Mouse (Mus musculus) CH12.LX (cell line): ENCODE measurements around the gene Creb3l2. TPM values are rescaled to one million over a fixed set of nuclear protein-coding genes. Genes with fewer than 3 reads are reported as not detected.

ENCODE experiments used
- DNase-seq: peaks from one replicate; pipeline ENCODE4 v3.0.0-alpha.2; 2013; ENCODE audit errors: extremely low read depth
- H3K27ac ChIP-seq: 2 replicates; pipeline ENCODE4 v1.5.1; 2012; ENCODE audit warnings: low read depth, mild to moderate bottlenecking, control low read depth, moderate library complexity; ENCODE audit not compliant: insufficient read depth
- H3K27me3 ChIP-seq: replicated peaks from 2 replicates; pipeline ENCODE3; 2012; ENCODE audit warnings: inconsistent platforms
- H3K36me3 ChIP-seq, 2 experiments: replicated peaks in 1 of 2; 2 replicates each; pipeline versions ENCODE3 to v1.6.1; 2012; ENCODE audit warnings: inconsistent platforms in 1 of 2, low read length in 1 of 2, mild to moderate bottlenecking in 1 of 2, mixed read lengths in 1 of 2, moderate library complexity in 1 of 2; ENCODE audit not compliant: control insufficient read depth in 1 of 2, insufficient read depth in 1 of 2
- H3K4me1 ChIP-seq, 2 experiments: 2 replicates each; pipeline ENCODE4 v1.6.1; 2012; ENCODE audit warnings: inconsistent platforms in 1 of 2, moderate library complexity in 1 of 2; ENCODE audit not compliant: insufficient read depth in 2 of 2, control insufficient read depth in 1 of 2
- H3K4me2 ChIP-seq: 2 replicates; pipeline ENCODE4 v1.6.1; 2012; ENCODE audit warnings: low read depth, mild to moderate bottlenecking, control low read depth; ENCODE audit not compliant: poor library complexity, insufficient read depth, severe bottlenecking
- H3K4me3 ChIP-seq, 3 experiments: fragments of 150-350 bp in 1 of 3; sonication (generic) in 1 of 3; replicated peaks in 1 of 3; 2 replicates each; pipeline versions ENCODE3 to v1.5.1; 2011 to 2012; ENCODE audit warnings: low read depth in 2 of 3, low read length in 2 of 3, mild to moderate bottlenecking in 2 of 3, moderate library complexity in 2 of 3, control low read depth in 1 of 3, improper control_type of control experiment in 1 of 3, inconsistent platforms in 1 of 3, mixed read lengths in 1 of 3; ENCODE audit not compliant: poor library complexity in 1 of 3
- H3K79me2 ChIP-seq: replicated peaks from 2 replicates; pipeline ENCODE4 v1.6.1; 2012; ENCODE audit warnings: mild to moderate bottlenecking, moderate library complexity; ENCODE audit not compliant: control insufficient read depth, poor library complexity, insufficient read depth, severe bottlenecking; ENCODE audit errors: extremely low read depth
- H3K9ac ChIP-seq: 2 replicates; pipeline ENCODE4 v1.6.1; 2012; ENCODE audit warnings: low read depth, mild to moderate bottlenecking, control low read depth, moderate library complexity; ENCODE audit not compliant: insufficient read depth
- H3K9me3 ChIP-seq: replicated peaks from 2 replicates; pipeline ENCODE3; 2012; ENCODE audit warnings: low read length, inconsistent platforms, mixed read lengths
- CHD1 ChIP-seq: IDR thresholded peaks from 2 replicates; pipeline ENCODE4 v1.6.1; 2012; ENCODE audit warnings: low read depth, low read length, improper control_type of control experiment, inconsistent platforms
- ELF1 ChIP-seq: IDR thresholded peaks from 2 replicates; pipeline ENCODE4 v1.6.1; 2014; ENCODE audit warnings: low read depth, mild to moderate bottlenecking, inconsistent platforms, low read length, improper control_type of control experiment
- ETS1 ChIP-seq: conservative IDR thresholded peaks from 2 replicates; pipeline ENCODE4 v1.6.1; 2012; ENCODE audit warnings: low read depth, mild to moderate bottlenecking, inconsistent platforms, low read length, improper control_type of control experiment, moderate library complexity
- GABPA ChIP-seq: IDR thresholded peaks from 2 replicates; pipeline ENCODE4 v1.6.1; 2012; ENCODE audit warnings: low read depth, low read length, improper control_type of control experiment, inconsistent platforms; ENCODE audit not compliant: insufficient replicate concordance
- JUN ChIP-seq: IDR thresholded peaks from 2 replicates; pipeline ENCODE4 v1.6.1; 2011; ENCODE audit warnings: low read depth, mild to moderate bottlenecking, low read length, improper control_type of control experiment, moderate library complexity; ENCODE audit not compliant: insufficient read depth
- JUND ChIP-seq: conservative IDR thresholded peaks from 2 replicates; pipeline ENCODE4 v1.6.1; 2011; ENCODE audit warnings: low read depth, low read length, improper control_type of control experiment
- KAT2A ChIP-seq: IDR thresholded peaks from 2 replicates; pipeline ENCODE4 v1.6.1; 2012; ENCODE audit warnings: low read length, improper control_type of control experiment, inconsistent platforms; ENCODE audit not compliant: insufficient replicate concordance
- MAFK ChIP-seq: IDR thresholded peaks from 2 replicates; pipeline ENCODE4 v1.6.1; 2011; ENCODE audit warnings: low read length, improper control_type of control experiment; ENCODE audit not compliant: insufficient replicate concordance
- MAX ChIP-seq: IDR thresholded peaks from 2 replicates; pipeline ENCODE4 v1.6.1; 2011; ENCODE audit warnings: low read length, improper control_type of control experiment
- MAZ ChIP-seq: IDR thresholded peaks from 2 replicates; pipeline ENCODE4 v1.6.1; 2012; ENCODE audit warnings: low read depth, mild to moderate bottlenecking, inconsistent platforms, low read length, improper control_type of control experiment, moderate library complexity
- MXI1 ChIP-seq: IDR thresholded peaks from 2 replicates; pipeline ENCODE4 v1.6.1; 2011; ENCODE audit warnings: mild to moderate bottlenecking, low read depth, low read length, improper control_type of control experiment
- NELFE ChIP-seq: IDR thresholded peaks from 2 replicates; pipeline ENCODE4 v1.6.1; 2011; ENCODE audit warnings: low read depth, low read length, improper control_type of control experiment
- PAX5 ChIP-seq: IDR thresholded peaks from 2 replicates; pipeline ENCODE4 v1.6.1; 2012; ENCODE audit warnings: low read length, inconsistent platforms, mixed read lengths
- POLR2A ChIP-seq: IDR thresholded peaks from 2 replicates; pipeline ENCODE4 v1.6.1; 2011; ENCODE audit warnings: low read depth, mild to moderate bottlenecking, improper control_type of control experiment, low read length
- POLR2AphosphoS2 ChIP-seq: IDR thresholded peaks from 2 replicates; pipeline ENCODE4 v1.6.1; 2011; ENCODE audit warnings: low read depth, low read length, improper control_type of control experiment
- RAD21 ChIP-seq: IDR thresholded peaks from 2 replicates; pipeline ENCODE4 v1.6.1; 2011; ENCODE audit warnings: low read depth, mild to moderate bottlenecking, low read length, improper control_type of control experiment, moderate library complexity
- RCOR1 ChIP-seq: conservative IDR thresholded peaks from 2 replicates; pipeline ENCODE4 v1.6.1; 2012; ENCODE audit warnings: low read depth, mild to moderate bottlenecking, inconsistent platforms, low read length, improper control_type of control experiment
- SIN3A ChIP-seq: IDR thresholded peaks from 2 replicates; pipeline ENCODE4 v1.6.1; 2012; ENCODE audit warnings: low read length, improper control_type of control experiment, inconsistent platforms
- SMC3 ChIP-seq: IDR thresholded peaks from 2 replicates; pipeline ENCODE4 v1.6.1; 2011; ENCODE audit warnings: low read depth, low read length, improper control_type of control experiment
- TBP ChIP-seq: conservative IDR thresholded peaks from 2 replicates; pipeline ENCODE4 v1.6.1; 2011; ENCODE audit warnings: low read depth, low read length, improper control_type of control experiment
- TCF12 ChIP-seq: IDR thresholded peaks from 2 replicates; pipeline ENCODE4 v1.6.1; 2014; ENCODE audit warnings: low read depth, mild to moderate bottlenecking, inconsistent platforms, low read length, improper control_type of control experiment
- UBTF ChIP-seq: IDR thresholded peaks from 2 replicates; pipeline ENCODE4 v1.6.1; 2012; ENCODE audit warnings: low read depth, mild to moderate bottlenecking, inconsistent platforms, low read length, improper control_type of control experiment, moderate library complexity
- USF2 ChIP-seq: conservative IDR thresholded peaks from 2 replicates; pipeline ENCODE4 v1.6.1; 2011; ENCODE audit warnings: low read depth, low read length, improper control_type of control experiment
- ZC3H11A ChIP-seq: IDR thresholded peaks from 2 replicates; pipeline ENCODE4 v1.6.1; 2012; ENCODE audit warnings: low read depth, mild to moderate bottlenecking, inconsistent platforms, low read length, improper control_type of control experiment
- ZMIZ1 ChIP-seq: IDR thresholded peaks from 2 replicates; pipeline ENCODE4 v1.6.1; 2012; ENCODE audit warnings: low read depth, mild to moderate bottlenecking, inconsistent platforms, low read length, improper control_type of control experiment
- dilution Hi-C: fragments of 300-500 bp; cut with MboI; formaldehyde crosslinking; loops from 2 replicates; pipeline ENCODE4 v1.14.3; 2020; ENCODE audit warnings: low sequenced_read_pairs; ENCODE audit not compliant: extremely low pct_unique_long_range_greater_than_20kb, extremely low pct_ligation_motif_present
- in situ Hi-C: fragments of 300-500 bp; cut with MboI; formaldehyde crosslinking; loops from 3 replicates; pipeline ENCODE4 v1.14.3; 2019; ENCODE audit warnings: low sequenced_read_pairs, low pct_ligation_motif_present, low pct_unique_long_range_greater_than_20kb, mixed read lengths
- polyA plus RNA-seq: library from polyadenylated mRNA; unstranded; fragments of >175 nt; gene quantifications from 2 replicates; pipeline ENCODE4 v1.2.1, GENCODE M21; 2012; ENCODE audit warnings: low read depth; ENCODE audit not compliant: insufficient read length
- total RNA-seq, 2 experiments: library from RNA; depleted of rRNA; stranded (reverse); fragments of 300-350 nt in 1 of 2; fragments of >200 nt in 1 of 2; gene quantifications; 2 replicates each; pipeline ENCODE4 v1.2.3; 2012 to 2014

The Creb3l2 gene
- total and polyA plus RNA-seq, 3 experiments, result 1.5 to 8.5 (median 7.0) TPM

- peaks cover 0 to 14% of the 10 kb centered on the region in 2 experiments for H3K36me3 ChIP-seq
- dilution Hi-C loops, result no loop called here
- no peak overlapping the region for H3K4me3 ChIP-seq
- no peak overlapping the region for H3K9ac ChIP-seq
- in situ Hi-C loops, result no loop called here
- DNase-seq, result no peak
- H3K9me3 ChIP-seq, result no peaks in the 10 kb centered on the region
- H3K4me2 ChIP-seq, result no peak overlapping the region
- TF ChIP-seq UBTF, result no peak
- no peak for TF ChIP-seq USF2
- TF ChIP-seq POLR2A, result no peak
- no peak for TF ChIP-seq MAZ
- TF ChIP-seq ZMIZ1, result no peak
- TF ChIP-seq MAX, result no peak
- TF ChIP-seq PAX5, result no peak
- TF ChIP-seq RAD21, result no peak
- TF ChIP-seq MXI1, result no peak
- TF ChIP-seq ETS1, result no peak
- no peak for TF ChIP-seq MAFK
- no peak for TF ChIP-seq POLR2AphosphoS2
- no peak for TF ChIP-seq JUN
- no peak for TF ChIP-seq NELFE
- TF ChIP-seq RCOR1, result no peak
- TF ChIP-seq CHD1, result no peak
- peaks cover 0 to 28% of the 10 kb centered on the region in 2 experiments; a peak in 2 of 4 replicates for H3K4me1 ChIP-seq
- H3K27ac ChIP-seq, result no peak overlapping the region
- no peaks in the 10 kb centered on the region for H3K27me3 ChIP-seq
- H3K79me2 ChIP-seq, result no peaks in the 10 kb centered on the region
Measured at GRCm38 (mm10) chr6:37283336-37283735, 158.6 kb downstream of the Creb3l2 start.

DNA sequence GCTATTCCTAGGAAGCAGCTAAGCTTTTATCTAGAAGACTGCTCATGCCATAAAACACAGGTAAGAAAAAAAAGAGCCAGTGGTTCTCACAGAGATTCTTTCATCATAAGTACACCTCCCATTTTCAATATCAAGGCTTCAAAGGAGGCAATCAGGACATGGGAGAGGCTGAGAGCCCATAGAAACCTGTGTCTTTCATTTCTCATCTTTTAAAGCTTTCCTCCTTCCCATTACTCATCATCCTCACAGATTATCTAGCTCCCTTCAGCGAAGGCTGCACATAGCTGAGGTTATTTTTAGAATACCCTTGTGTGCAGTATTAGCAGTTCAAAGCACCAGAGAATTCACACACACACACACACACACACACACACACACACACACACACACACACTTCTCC is 159.3 kb downstream of the Creb3l2 start:
- no peaks in the 10 kb centered on the region for H3K79me2 ChIP-seq
- dilution Hi-C loops (no loop called here), in situ Hi-C loops (no loop called here)
- no peaks in the 10 kb centered on the region for H3K27me3 ChIP-seq
- DNase-seq, result no peak
- H3K4me1 ChIP-seq, result peaks cover 3 to 34% of the 10 kb centered on the region in 2 experiments; a peak in 2 of 4 replicates
- no peak overlapping the region for H3K4me3 ChIP-seq
- H3K36me3 ChIP-seq, result peaks cover 0 to 13% of the 10 kb centered on the region in 2 experiments
- H3K9ac ChIP-seq, result no peak overlapping the region
- H3K9me3 ChIP-seq, result no peaks in the 10 kb centered on the region
- H3K27ac ChIP-seq, result no peak overlapping the region
- TF ChIP-seq POLR2A (no peak), JUND (no peak), UBTF (no peak), SIN3A (no peak), ELF1 (no peak), MXI1 (no peak), POLR2AphosphoS2 (no peak), TBP (no peak), SMC3 (no peak), GABPA (no peak), KAT2A (no peak), TCF12 (no peak), ETS1 (no peak), USF2 (no peak), MAZ (no peak), ZC3H11A (no peak)
- H3K4me2 ChIP-seq, result no peak overlapping the region
